Mouse (Mus musculus) lung, postnatal 10 days (tissue): Measurements from ENCODE around the gene Tef.

Experiments used
- DNase-seq: peaks from one replicate; pipeline ENCODE4 v3.0.0; 2021

Gene Tef

DNA sequence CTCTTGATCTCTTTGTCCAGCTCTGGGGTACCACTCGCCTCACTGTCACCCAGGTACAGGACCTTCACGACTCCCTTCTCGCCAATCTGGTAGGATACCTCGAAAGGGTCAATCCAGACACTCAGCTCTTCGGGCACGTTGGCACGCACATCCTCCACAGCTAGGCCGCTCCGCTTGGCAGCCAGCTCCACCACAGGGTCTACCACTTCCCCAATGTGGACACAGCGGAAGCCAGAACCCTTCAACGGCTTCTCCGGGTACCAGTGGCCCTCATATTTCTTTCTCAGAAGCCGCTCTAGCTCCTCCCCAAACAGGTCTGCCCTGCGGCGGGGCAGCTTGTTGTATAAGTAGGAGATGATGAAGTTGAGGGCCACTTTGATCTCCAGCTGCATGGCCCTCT is 49.2 kb downstream of the Tef start:
- DNase-seq: no peak

GRCm38 (mm10) chr15:81852411-81853000 is 50.3 kb downstream of the Tef start:
- no peak for DNase-seq

DNA sequence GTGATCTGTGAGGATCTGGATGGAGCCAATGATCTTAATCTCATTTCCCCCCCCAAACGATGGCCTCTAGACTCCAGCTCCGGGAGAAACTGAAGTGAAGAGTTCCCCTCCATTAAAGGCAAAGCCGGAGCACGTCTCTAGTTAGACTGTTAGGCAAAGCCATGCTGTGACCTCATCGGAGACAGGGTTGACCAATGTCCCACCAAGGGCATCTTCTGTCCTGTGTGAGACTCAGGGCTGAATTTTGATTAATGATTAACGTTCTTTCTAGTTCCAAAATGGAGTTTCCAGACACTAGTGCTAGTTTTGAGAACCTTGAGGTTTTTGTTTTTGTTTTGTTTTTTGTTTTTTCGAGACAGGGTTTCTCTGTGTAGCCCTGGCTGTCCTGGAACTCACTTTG is 50.9 kb downstream of the Tef start:
- DNase-seq: no peak

DNA sequence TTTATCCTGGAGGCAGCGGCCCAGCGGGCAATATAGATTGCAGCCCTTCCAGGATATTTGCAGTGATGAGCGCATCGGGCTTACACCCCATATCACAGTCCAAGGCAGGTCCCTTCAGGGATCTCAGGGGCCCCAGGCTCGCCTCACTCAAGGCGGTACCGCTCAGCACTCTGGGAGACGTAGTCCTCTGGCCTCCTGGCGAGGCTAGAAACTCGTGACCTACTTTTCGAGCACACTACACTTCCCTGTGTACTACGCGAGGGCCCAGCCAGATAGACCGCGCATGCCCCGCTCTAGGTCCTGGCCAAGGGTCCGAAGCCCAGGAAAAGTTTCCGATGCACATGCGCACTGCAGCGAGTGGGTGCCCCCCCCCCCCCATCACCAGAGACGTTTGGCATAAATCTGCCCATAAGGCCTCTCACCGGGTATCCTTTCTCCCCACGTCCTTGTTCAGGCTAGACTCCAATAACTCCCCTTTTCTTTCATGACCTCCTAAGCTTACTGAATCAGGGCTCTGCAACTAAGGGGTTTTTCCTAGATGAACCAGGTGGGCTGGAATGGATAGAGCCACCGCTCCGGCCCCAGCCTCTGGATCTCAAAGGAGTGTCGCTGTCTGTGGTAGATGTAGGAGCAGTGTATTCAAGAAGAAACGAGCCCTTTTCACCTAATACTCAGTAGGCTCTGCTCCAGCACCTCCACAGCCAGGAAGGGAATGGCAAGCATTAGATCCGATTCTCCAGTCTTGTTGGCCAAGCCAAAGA is 54.0 kb downstream of the Tef start:
- peak; percentile 91 for DNase-seq

GRCm38 (mm10) chr15:81856938-81857723 is 54.9 kb downstream of the Tef start:
- peak; percentile 36 for DNase-seq

GRCm38 (mm10) chr15:81857724-81858116 is 55.5 kb downstream of the Tef start:
- peak; percentile 63 for DNase-seq

DNA sequence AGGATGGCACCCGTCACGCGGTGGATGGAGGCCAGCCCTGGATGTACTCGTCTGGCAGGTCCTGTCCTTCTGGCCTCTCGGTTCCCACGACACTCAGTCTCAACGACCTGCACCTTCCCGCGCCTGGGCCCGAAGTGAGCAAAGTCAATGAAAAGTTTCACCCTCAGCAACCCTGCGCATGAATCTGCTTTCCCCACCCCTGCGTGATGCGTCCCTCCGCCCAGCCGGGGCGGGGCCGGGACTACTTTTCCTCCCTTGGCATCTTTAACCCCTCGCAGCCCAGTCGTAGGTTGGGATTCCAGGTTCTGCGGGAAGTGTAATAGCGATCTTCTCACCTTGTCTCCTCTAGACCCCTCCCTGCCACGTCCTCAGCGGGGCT is 55.9 kb downstream of the Tef start:
- peak; percentile 95 for DNase-seq

DNA sequence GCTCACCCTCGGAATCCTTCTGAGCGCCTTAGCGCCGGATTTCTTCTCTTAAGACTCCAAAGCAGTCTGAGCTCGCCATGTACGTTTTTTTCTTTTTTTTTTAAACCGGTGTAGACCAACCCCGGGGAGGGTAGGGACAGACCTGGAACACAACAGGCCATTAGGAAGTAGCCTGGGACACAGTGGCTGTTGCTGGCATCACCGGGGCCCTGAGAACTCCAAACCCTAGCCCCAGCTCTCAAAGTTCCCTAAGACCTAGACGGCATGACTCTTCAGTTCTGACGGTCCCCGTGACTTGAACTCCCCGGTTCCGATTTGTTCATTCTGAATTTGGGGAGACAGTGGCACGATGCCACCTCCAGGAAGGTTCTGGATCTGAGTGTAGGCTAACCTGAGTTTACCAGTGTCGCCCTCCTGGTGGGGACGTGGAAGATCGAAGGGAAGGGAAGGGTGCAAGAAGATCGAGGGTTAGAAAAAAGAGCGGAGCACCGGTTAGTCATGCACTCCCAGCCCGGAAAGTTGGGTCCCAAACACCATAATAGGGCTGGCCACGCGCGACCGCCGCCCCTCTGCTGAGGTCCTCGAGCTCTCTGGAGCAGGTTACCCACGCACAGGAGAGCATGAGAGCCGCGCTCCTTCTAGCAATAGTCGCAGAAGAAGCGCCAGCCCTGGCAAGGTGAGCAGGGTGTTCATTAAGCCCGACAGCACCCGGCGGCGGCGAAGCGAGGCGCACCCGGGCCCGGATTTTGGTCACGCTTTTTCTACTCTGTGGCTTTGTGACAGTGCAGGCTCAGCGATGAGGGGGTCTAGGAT is 56.5 kb downstream of the Tef start, which contains the start of gene Tob2:
TSS of gene Tob2 (minus strand) at position 280 of the 813 bp plus-strand sequence.
- peak; percentile 67 for DNase-seq

DNA sequence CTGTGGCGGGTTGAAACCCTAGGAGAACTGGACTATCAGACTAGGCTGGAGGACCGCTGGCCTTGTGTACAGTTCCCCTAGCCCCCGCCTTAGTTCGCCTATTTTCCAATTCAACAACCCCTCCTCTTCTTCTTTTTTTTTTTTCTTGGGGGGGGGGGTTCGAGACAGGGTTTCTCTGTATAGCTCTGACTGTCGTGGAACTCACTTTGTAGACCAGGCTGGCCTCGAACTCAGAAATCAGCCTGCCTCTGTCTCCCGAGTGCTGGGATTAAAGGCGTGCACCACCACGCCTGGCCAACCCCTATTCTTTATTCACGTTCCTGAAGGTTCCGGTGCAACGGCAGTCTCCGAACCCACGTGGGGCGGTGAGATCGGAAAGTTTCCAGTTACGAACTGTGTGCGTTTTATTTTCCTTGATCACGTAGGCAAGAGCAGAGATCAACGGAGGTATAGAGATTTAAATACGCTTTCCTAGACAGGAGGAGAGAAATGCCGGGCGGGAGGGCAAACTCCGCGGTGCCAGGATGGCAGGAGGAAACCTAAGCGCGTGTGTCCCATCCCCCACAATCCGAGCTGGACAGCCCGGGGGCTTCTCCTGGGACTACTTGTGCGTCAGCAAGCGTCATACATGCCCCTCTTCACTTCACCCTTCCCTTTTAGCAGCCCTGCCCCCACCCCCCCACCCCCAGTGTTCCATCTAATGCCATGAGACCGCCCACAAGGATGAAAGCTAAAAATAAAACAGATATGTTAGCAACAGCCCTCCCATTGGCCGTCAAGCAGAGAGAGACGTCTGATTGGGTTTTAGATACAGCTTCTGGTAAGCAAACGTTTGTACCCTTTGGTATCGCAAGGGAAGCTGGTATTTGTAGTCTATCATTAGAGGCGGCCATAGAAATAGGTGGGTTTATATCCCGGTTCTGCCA is 57.4 kb downstream of the Tef start:
- peak; percentile 94 for DNase-seq

- peak; percentile 75 for DNase-seq
These were observed 58.4 kb downstream of the Tef start for GRCm38 (mm10) chr15:81860471-81861135.

GRCm38 (mm10) chr15:81864238-81864637 is 62.0 kb downstream of the Tef start:
- DNase-seq: no peak

GRCm38 (mm10) chr15:81869985-81870384 is 67.8 kb downstream of the Tef start:
- no peak for DNase-seq

DNA sequence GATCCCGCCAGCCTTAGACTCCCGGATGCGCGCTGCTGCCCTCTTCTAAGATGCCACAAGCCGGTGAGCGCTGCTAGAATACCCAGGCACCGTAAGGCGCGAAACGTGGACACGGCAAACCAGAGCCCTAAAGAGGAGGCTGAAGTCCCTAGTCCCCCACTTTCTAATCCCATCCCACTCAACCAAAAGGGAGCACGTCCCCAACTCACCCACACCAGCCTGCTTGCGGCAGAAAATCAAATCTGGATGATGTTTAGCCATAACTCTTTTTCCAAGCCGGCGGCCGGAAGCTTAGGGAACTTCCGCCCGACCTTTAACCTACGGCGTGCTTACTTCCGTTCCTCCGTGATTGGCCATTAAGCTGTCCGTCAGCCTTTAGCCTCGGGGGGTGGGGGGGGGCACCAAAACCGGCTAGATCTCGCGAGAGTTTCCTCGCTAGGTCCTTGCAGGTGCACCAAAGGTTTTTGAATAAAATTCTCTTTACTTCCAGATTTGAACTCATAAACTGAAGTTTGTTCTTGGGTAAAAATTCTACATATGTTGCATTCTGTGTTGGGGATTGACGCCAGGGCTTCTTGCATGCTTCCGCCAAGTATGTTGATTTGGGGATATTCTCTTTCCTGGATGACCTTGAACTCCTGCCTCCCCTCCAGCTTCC is 69.5 kb downstream of the Tef start, which contains the start of gene Phf5a:
TSS of gene Phf5a (minus strand) at position 308 of the 658 bp plus-strand sequence.
- DNase-seq: peak; percentile 92

GRCm38 (mm10) chr15:81872262-81873136 is 70.3 kb downstream of the Tef start, which contains the start of gene Aco2:
Aco2 (plus strand) TSS chr15:81872309.
- peak; percentile 100 for DNase-seq
